Mouse (Mus musculus): Measurements from ENCODE around the gene Onecut1. TPM values are rescaled to one million over a fixed set of nuclear protein-coding genes. Genes with fewer than 3 reads are reported as not detected.

The Onecut1 gene
- total and polyA plus RNA-seq, 2 experiments from 2014 or later: 2.6 to 4.2 TPM

GRCm38 (mm10) chr9:74938670-74939534 is 77.2 kb downstream of the Onecut1 start:
- H3K27ac ChIP-seq: no peak overlapping the region
- no peak overlapping the region for H3K4me3 ChIP-seq (ENCODE audit: low read length)
- no peak overlapping the region for H3K9ac ChIP-seq (replicated peaks; ENCODE audit: low read length)
- H3K27me3 ChIP-seq (ENCODE audit: insufficient read depth, low read length): no peaks in the 10 kb centered on the region
- H3K4me1 ChIP-seq (ENCODE audit: insufficient read depth, low read length): no peaks in the 10 kb centered on the region
- H3K36me3 ChIP-seq (ENCODE audit: insufficient read depth, low read length): no peaks in the 10 kb centered on the region
- no peaks in the 10 kb centered on the region for H3K9me3 ChIP-seq (ENCODE audit: low read length)
- H3K4me2 ChIP-seq (ENCODE audit: low read depth, low read length): no peak overlapping the region
- DNase-seq (ENCODE audit: low spot score) (no peak), ATAC-seq (no peak)
- no peak for TF ChIP-seq CTCF (IDR thresholded peaks at IDR 0.05; ENCODE audit: low read depth)
- 88% methylated on average over 12 of the region's 12 CpGs for WGBS

Other genes with a start within 250 kb of the Onecut1 start
- 28.6 and 37.4 TPM in 2 replicates for gene Fam214a, start 91.0 kb downstream of the Onecut1 start, total RNA-seq (2014; rRNA removed)
- 18.6 and 19.3 TPM in 2 replicates for gene Fam214a, start 91.0 kb downstream of the Onecut1 start, polyA plus RNA-seq (2015; fragmentation: Nextera tagmentation; extraction: Ambion mirVana)
- 92.5 and 106 TPM in 2 replicates for gene Arpp19, start 175.7 kb downstream of the Onecut1 start, total RNA-seq (2014; rRNA removed)
- 204 and 209 TPM in 2 replicates for gene Arpp19, start 175.7 kb downstream of the Onecut1 start, polyA plus RNA-seq (2015; fragmentation: Nextera tagmentation; extraction: Ambion mirVana)
- 110 and 122 TPM in 2 replicates for gene Myo5a, start 209.1 kb downstream of the Onecut1 start, total RNA-seq (2014; rRNA removed)
- 39.2 and 42.1 TPM in 2 replicates for gene Myo5a, start 209.1 kb downstream of the Onecut1 start, polyA plus RNA-seq (2015; fragmentation: Nextera tagmentation; extraction: Ambion mirVana)